Mouse (Mus musculus) c-Kit-positive CD71-negative TER-119-negative erythroid progenitor cells, embryonic 14.5 days (primary cell): ENCODE measurements around the gene Syngr2.
"Not testable (repeated sequence)": the region's sequence is repeated elsewhere in the genome, so short reads cannot be mapped to it uniquely, and the experiment has no call there.

Experiments used
- DNase-seq: peaks from one replicate; pipeline ENCODE4 v3.0.0-alpha.2; 2013; ENCODE audit warnings: low read depth

Gene Syngr2

GRCm38 (mm10) chr11:117813867-117814266 is 4.4 kb downstream of the Syngr2 start:
- DNase-seq, result no peak

GRCm38 (mm10) chr11:117814704-117815366 is 5.4 kb downstream of the Syngr2 start:
- DNase-seq, result no peak

GRCm38 (mm10) chr11:117815850-117816249 is 6.4 kb downstream of the Syngr2 start:
- not testable (repeated sequence) for DNase-seq

GRCm38 (mm10) chr11:117816389-117816996 is 7.0 kb downstream of the Syngr2 start:
- no peak for DNase-seq

- no peak for DNase-seq
Observed at GRCm38 (mm10) chr11:117819095-117819494, 9.6 kb downstream of the Syngr2 start.

- DNase-seq, result no peak
Observed at GRCm38 (mm10) chr11:117820173-117820572, 10.7 kb downstream of the Syngr2 start.

- no peak for DNase-seq
Observed at GRCm38 (mm10) chr11:117821868-117822267, 12.4 kb downstream of the Syngr2 start.

GRCm38 (mm10) chr11:117822728-117823241 is 13.3 kb downstream of the Syngr2 start:
- DNase-seq, result no peak

GRCm38 (mm10) chr11:117823411-117823810 is 13.9 kb downstream of the Syngr2 start:
- DNase-seq, result no peak

GRCm38 (mm10) chr11:117824060-117824969 is 14.8 kb downstream of the Syngr2 start:
- DNase-seq, result no peak

GRCm38 (mm10) chr11:117825333-117826101 is 16.0 kb downstream of the Syngr2 start, which contains the start of the genes Afmid and Tk1:
Gene Afmid (plus strand): TSS chr11:117825924.
Gene Tk1 (minus strand): TSS chr11:117826092.
- peak; percentile 84 for DNase-seq

GRCm38 (mm10) chr11:117826164-117826563 is 16.7 kb downstream of the Syngr2 start:
- DNase-seq, result no peak

GRCm38 (mm10) chr11:117826916-117827315 is 17.4 kb downstream of the Syngr2 start:
- no peak for DNase-seq

GRCm38 (mm10) chr11:117827386-117827785 is 17.9 kb downstream of the Syngr2 start:
- DNase-seq, result no peak

- DNase-seq, result no peak
Observed at GRCm38 (mm10) chr11:117828149-117828887, 18.9 kb downstream of the Syngr2 start.

GRCm38 (mm10) chr11:117828888-117829604 is 19.6 kb downstream of the Syngr2 start:
- no peak for DNase-seq

- no peak for DNase-seq
Observed at GRCm38 (mm10) chr11:117829671-117830215, 20.3 kb downstream of the Syngr2 start.

- no peak for DNase-seq
Observed at GRCm38 (mm10) chr11:117830401-117830800, 20.9 kb downstream of the Syngr2 start.

- peak; percentile 87 for DNase-seq
Observed at GRCm38 (mm10) chr11:117832086-117832969, 22.9 kb downstream of the Syngr2 start.
